11 mouse cellular contexts compared by ENCODE assay signal in genomic region chr12:32110903-32111302, GRCm38 (mm10). TPM values are rescaled to one million over a fixed set of nuclear protein-coding genes. Genes with fewer than 3 reads are reported as not detected.
A peak's percentile ranks its signal among the peaks of the same experiment; 100 is the strongest.
DNase-seq lines count a peak whose midpoint lies in the region; ATAC-seq and TF ChIP-seq lines count a peak whose summit lies in the region.
"Had no signal": no experiment of that assay in that cellular context is flagged by ENCODE, and none has a peak within 500 bp of the region (broad histone marks: within the 10 kb centered on the region; RNA-seq: fewer than 3 reads in every experiment).

No protein-coding gene starts in this region.

- ATAC-seq in G1E (ENCODE audit: extremely low read depth, insufficient number of reproducible peaks, low FRiP score, poor library complexity, severe bottlenecking), result peak; percentile 93
- ATAC-seq in embryonic facial prominence, embryonic 14.5 days (ENCODE audit: low read depth), result no peak
- peak; percentile 89 for ATAC-seq in megakaryocyte progenitor cell, adult 5-6 weeks (replicated peaks; ENCODE audit: poor library complexity)
- ATAC-seq in hindbrain, embryonic 11.5 days (ENCODE audit: low FRiP score), result no peak
- ATAC-seq: CD4-positive, CD25-positive, alpha-beta regulatory T cell, adult 4 months; forebrain, embryonic 14.5 days had no signal

- no peak overlapping the region for H3K27ac ChIP-seq in gastrocnemius, adult 2 months
- no peak overlapping the region for H3K27ac ChIP-seq in embryonic facial prominence, embryonic 14.5 days (replicated peaks; ENCODE audit: low read depth, low read length)
- H3K27ac ChIP-seq in hindbrain, embryonic 11.5 days (ENCODE audit: low read depth, low read length), result no peak overlapping the region
- H3K27ac ChIP-seq: hindbrain, embryonic 15.5 days had no signal

- no peak overlapping the region for H3K4me3 ChIP-seq in gastrocnemius, adult 2 months
- peak overlapping the region; percentile 50; the same call in 1 of the 2 replicates for H3K4me3 ChIP-seq in G1E (ENCODE audit: low read depth, low read length)
- H3K4me3 ChIP-seq in embryonic facial prominence, embryonic 14.5 days (ENCODE audit: low read depth, low read length), result no peak overlapping the region
- no peak overlapping the region for H3K4me3 ChIP-seq in hindbrain, embryonic 11.5 days (ENCODE audit: low read depth, low read length)
- H3K4me3 ChIP-seq: hindbrain, embryonic 15.5 days had no signal

- peaks cover 18% of the 10 kb centered on the region for H3K36me3 ChIP-seq in G1E (replicated peaks)
- no peaks in the 10 kb centered on the region for H3K36me3 ChIP-seq in embryonic facial prominence, embryonic 14.5 days (ENCODE audit: control insufficient read depth, insufficient read depth, low read length)
- H3K36me3 ChIP-seq in hindbrain, embryonic 11.5 days (ENCODE audit: control insufficient read depth, insufficient read depth, low read length), result no peaks in the 10 kb centered on the region
- H3K36me3 ChIP-seq: hindbrain, embryonic 15.5 days had no signal

- peak; percentile 29 for DNase-seq in gastrocnemius, adult 2 months
- DNase-seq in gastrocnemius, postnatal 4 days (ENCODE audit: low spot score in 2 of 2), result no peak
- peak; percentile 88 for DNase-seq in G1E (ENCODE audit: low spot score)
- peak; percentile 48 for DNase-seq in embryonic facial prominence, embryonic 14.5 days (ENCODE audit: low spot score)
- no peak for DNase-seq in hindbrain, embryonic 11.5 days (ENCODE audit: low spot score)
- no peak for DNase-seq in cerebellum, adult 9-10 months
- DNase-seq in thymus, postnatal 14 days, result no peak

- no peak overlapping the region for H3K9ac ChIP-seq in embryonic facial prominence, embryonic 14.5 days (ENCODE audit: low read depth, low read length)
- no peak overlapping the region for H3K9ac ChIP-seq in hindbrain, embryonic 11.5 days (ENCODE audit: low read depth, low read length)
- H3K9ac ChIP-seq: hindbrain, embryonic 15.5 days had no signal

- 44% methylated on average over 5 of the region's 5 CpGs for WGBS in embryonic facial prominence, embryonic 14.5 days
- WGBS in hindbrain, embryonic 11.5 days, result 53% methylated on average over 5 of the region's 5 CpGs

- H3K4me2 ChIP-seq in embryonic facial prominence, embryonic 14.5 days (ENCODE audit: low read depth, low read length), result no peak overlapping the region
- H3K4me2 ChIP-seq in hindbrain, embryonic 11.5 days (replicated peaks; ENCODE audit: low read depth, low read length), result no peak overlapping the region
- H3K4me2 ChIP-seq: hindbrain, embryonic 15.5 days had no signal

- H3K9me3 ChIP-seq in G1E (replicated peaks), result no peaks in the 10 kb centered on the region
- H3K9me3 ChIP-seq in embryonic facial prominence, embryonic 14.5 days (ENCODE audit: control insufficient read depth, low read length), result no peaks in the 10 kb centered on the region
- H3K9me3 ChIP-seq in hindbrain, embryonic 11.5 days (ENCODE audit: control insufficient read depth, low read length), result no peaks in the 10 kb centered on the region
- H3K9me3 ChIP-seq: hindbrain, embryonic 15.5 days had no signal

- intact Hi-C loops in gastrocnemius, adult 2 months (cut with DNase I), result no loop called here

- TF ChIP-seq CTCF in gastrocnemius, adult 2 months (IDR thresholded peaks at IDR 0.05), result no peak
- TF ChIP-seq CTCF in G1E (IDR thresholded peaks at IDR 0.05; ENCODE audit: low read depth, low read length), result no peak

- H3K4me1 ChIP-seq in G1E (ENCODE audit: insufficient read depth, low read depth, low read length), result peaks cover 93% of the 10 kb centered on the region
- 0 out of 2 replicates have a peak, but pooled peaks cover 4% of the 10 kb centered on the region for H3K4me1 ChIP-seq in embryonic facial prominence, embryonic 14.5 days (ENCODE audit: control insufficient read depth, insufficient read depth, low read length)
- no peaks in the 10 kb centered on the region; the same call in 1 of the 2 replicates for H3K4me1 ChIP-seq in hindbrain, embryonic 11.5 days (replicated peaks; ENCODE audit: control insufficient read depth, insufficient read depth, low read length)
- H3K4me1 ChIP-seq: hindbrain, embryonic 15.5 days had no signal

- no peaks in the 10 kb centered on the region for H3K27me3 ChIP-seq in G1E (ENCODE audit: insufficient read depth, low read length)
- H3K27me3 ChIP-seq in embryonic facial prominence, embryonic 14.5 days (replicated peaks; ENCODE audit: control insufficient read depth, insufficient read depth, low read length), result no peaks in the 10 kb centered on the region
- H3K27me3 ChIP-seq in hindbrain, embryonic 11.5 days (ENCODE audit: control insufficient read depth, insufficient read depth, low read length), result no peaks in the 10 kb centered on the region
- H3K27me3 ChIP-seq: hindbrain, embryonic 15.5 days had no signal

RNA-seq across cellular contexts. Expression of gene Prkar2b, which starts 49.8 kb away (rescaled TPM):
- total RNA-seq in gastrocnemius, adult 2 months (2021), result 1 to 10 TPM in 1 of 2 experiments, under 1 TPM in 1; 0.28 to 1.1 TPM
- 10 to 100 TPM; 13.7 to 22.5 TPM for total RNA-seq in gastrocnemius, postnatal 4 days (2021)
- total RNA-seq in G1E (2014; fragmentation: Nextera tagmentation) (849 and 918 TPM in 2 replicates), G1E (2017) (488 and 524 TPM in 2 replicates)
- polyA plus RNA-seq in G1E (2012), result 179 and 203 TPM in 2 replicates
- 35.8 and 41.0 TPM in 2 replicates for polyA plus RNA-seq in embryonic facial prominence, embryonic 14.5 days (2014; fragmentation: Nextera tagmentation; extraction: Ambion mirVana)
- 94.3 and 99.4 TPM in 2 replicates for total RNA-seq in megakaryocyte progenitor cell, adult 5-6 weeks (2015)
- 77.3 and 87.7 TPM in 2 replicates for total RNA-seq in megakaryocyte progenitor cell, adult 5-6 weeks (2017)
- 75.5 and 80.6 TPM in 2 replicates for polyA plus RNA-seq in hindbrain, embryonic 11.5 days (2014; fragmentation: Nextera tagmentation; extraction: Ambion mirVana)

Comparison
In these comparisons a context has a peak if more than half of its experiments do, and no peak if none do; other contexts are left out.
1. DNase-seq: peak in gastrocnemius, adult 2 months (single experiment), G1E (single experiment) and embryonic facial prominence, embryonic 14.5 days (single experiment); none in gastrocnemius, postnatal 4 days (0 of 2), hindbrain, embryonic 11.5 days (single experiment), cerebellum, adult 9-10 months (single experiment) and thymus, postnatal 14 days (single experiment).
2. RNA of gene Prkar2b, which starts 49.8 kb away (total RNA-seq): 488 to 918 TPM in G1E, 77.3 to 99.4 TPM in megakaryocyte progenitor cell, adult 5-6 weeks and 13.7 to 22.5 TPM in gastrocnemius, postnatal 4 days; 0.28 to 1.1 TPM in gastrocnemius, adult 2 months; every median in the first group is over 4 times any median in the second.
3. ATAC-seq: peak in G1E (single experiment) and megakaryocyte progenitor cell, adult 5-6 weeks (single experiment); none in embryonic facial prominence, embryonic 14.5 days (single experiment) and hindbrain, embryonic 11.5 days (single experiment).